Mouse (Mus musculus): ENCODE measurements around the gene Myocd.

DNA sequence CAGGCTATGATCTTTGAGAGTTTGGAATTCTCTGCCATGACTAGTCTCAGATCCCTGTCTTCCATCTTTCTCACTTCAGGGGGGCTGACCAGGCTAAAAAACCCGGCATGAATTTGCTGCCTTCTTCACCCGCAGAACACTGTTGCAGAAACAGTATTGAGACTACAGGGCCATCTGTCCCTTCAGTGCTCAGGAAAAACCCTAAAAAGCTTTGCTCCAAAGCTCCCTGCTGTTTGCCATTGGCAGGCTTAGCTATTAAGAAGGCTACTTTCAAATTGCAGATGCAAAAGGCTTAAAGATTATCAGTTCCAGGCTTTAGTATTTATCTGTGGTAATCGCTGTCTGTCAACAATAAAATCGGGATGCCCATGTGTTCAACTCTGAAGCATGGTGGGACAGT lies 38.0 kb downstream of the Myocd start:
- TF ChIP-seq POLR2A (IDR thresholded peaks at IDR 0.05; ENCODE audit: insufficient read length, low read depth) = no peak
- TF ChIP-seq MYOD1 (IDR thresholded peaks at IDR 0.05; ENCODE audit: control insufficient read depth in 1 of 3, insufficient read length in 2 of 3, low read depth in 2 of 3) = no peak
- no peak for TF ChIP-seq CEBPB (IDR thresholded peaks at IDR 0.05; ENCODE audit: insufficient read depth, poor library complexity, severe bottlenecking)
- no peak for TF ChIP-seq MYOG (IDR thresholded peaks at IDR 0.05; ENCODE audit: control insufficient read depth in 1 of 3, insufficient read depth in 1 of 3, insufficient read length in 2 of 3, low read depth in 2 of 3)
- TF ChIP-seq E2F4 (IDR thresholded peaks at IDR 0.05; ENCODE audit: insufficient read depth) = no peak
- no peak for TF ChIP-seq MAX (IDR thresholded peaks at IDR 0.05; ENCODE audit: low read depth)
- TF ChIP-seq USF1 (IDR thresholded peaks at IDR 0.05; ENCODE audit: low read depth) = no peak
